Mouse (Mus musculus): Measurements from ENCODE around the gene Spaca3. TPM values are rescaled to one million over a fixed set of nuclear protein-coding genes. Genes with fewer than 3 reads are reported as not detected.

The Spaca3 gene
- total and polyA plus RNA-seq, 3 experiments = not detected

DNA sequence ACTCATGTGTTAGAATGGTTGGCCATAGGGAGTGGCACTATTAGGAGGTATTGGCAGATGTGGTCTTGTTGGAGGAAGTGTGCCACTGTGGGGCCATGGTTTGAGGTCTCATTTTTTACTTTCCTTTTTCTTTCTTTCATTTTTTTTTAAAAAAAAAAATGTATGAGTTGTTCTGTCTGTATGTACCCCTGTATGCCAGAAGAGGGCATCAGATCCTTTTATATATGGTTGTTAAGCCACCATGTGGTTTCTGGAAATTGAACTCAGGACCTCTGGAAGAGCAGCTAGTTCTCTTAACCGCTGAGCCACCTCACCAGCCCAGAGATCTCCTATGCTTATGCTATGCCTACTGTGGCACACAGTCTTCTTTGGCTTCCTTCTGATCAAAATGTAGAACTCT, 19.4 kb upstream of the Spaca3 start:
- in situ Hi-C loops (cut with MboI; ENCODE audit: low pct_ligation_motif_present, low pct_unique_long_range_greater_than_20kb, low sequenced_read_pairs) = no loop called here
- H3K36me3 ChIP-seq (replicated peaks in 1 of 2; ENCODE audit: control insufficient read depth in 1 of 2, insufficient read depth in 1 of 2, low read length in 1 of 2) = no peaks in the 10 kb centered on the region
- H3K9ac ChIP-seq (ENCODE audit: insufficient read depth, low read depth) = no peak overlapping the region
- H3K4me1 ChIP-seq (ENCODE audit: control insufficient read depth in 1 of 2, insufficient read depth in 2 of 2) = no peaks in the 10 kb centered on the region
- H3K79me2 ChIP-seq (replicated peaks; ENCODE audit: control insufficient read depth, extremely low read depth, insufficient read depth, poor library complexity, severe bottlenecking) = no peaks in the 10 kb centered on the region
- H3K27ac ChIP-seq (ENCODE audit: insufficient read depth, low read depth) = no peak overlapping the region
- dilution Hi-C loops (cut with MboI; ENCODE audit: extremely low pct_ligation_motif_present, extremely low pct_unique_long_range_greater_than_20kb, low sequenced_read_pairs) = no loop called here
- TF ChIP-seq ZNF384 (IDR thresholded peaks at IDR 0.05; ENCODE audit: low read depth, low read length) (peak; percentile 85), ZC3H11A (IDR thresholded peaks at IDR 0.05; ENCODE audit: low read depth, low read length) (no peak), MYC (IDR thresholded peaks at IDR 0.05; ENCODE audit: low read depth, low read length) (0 out of 2 replicates have a peak, but pooled peaks have one; percentile 62), CTCF (conservative IDR thresholded peaks at IDR 0.05 in 1 of 2, IDR thresholded peaks at IDR 0.05 in 1 of 2; ENCODE audit: low read depth in 2 of 2, low read length in 2 of 2) (peak in 1 of 2 experiments; percentile 54; a peak in 2 of 4 replicates), SMC3 (IDR thresholded peaks at IDR 0.05; ENCODE audit: low read depth, low read length) (0 out of 2 replicates have a peak, but pooled peaks have one; percentile 9), TBP (conservative IDR thresholded peaks at IDR 0.05; ENCODE audit: low read depth, low read length) (no peak), NRF1 (IDR thresholded peaks at IDR 0.05; ENCODE audit: low read depth, low read length) (no peak), GABPA (IDR thresholded peaks at IDR 0.05; ENCODE audit: insufficient replicate concordance, low read depth, low read length) (no peak), RAD21 (IDR thresholded peaks at IDR 0.05; ENCODE audit: low read depth, low read length) (peak; percentile 38)
- no peak overlapping the region for H3K4me3 ChIP-seq (replicated peaks in 1 of 3; ENCODE audit: low read depth in 2 of 3, low read length in 2 of 3, poor library complexity in 1 of 3)
- peak; percentile 7 for DNase-seq (ENCODE audit: extremely low read depth)
- no peak overlapping the region for H3K4me2 ChIP-seq (ENCODE audit: insufficient read depth, low read depth, poor library complexity, severe bottlenecking)
- peaks cover 47% of the 10 kb centered on the region for H3K27me3 ChIP-seq (replicated peaks)
- H3K9me3 ChIP-seq (replicated peaks; ENCODE audit: low read length) = no peaks in the 10 kb centered on the region

- H3K9ac ChIP-seq (ENCODE audit: insufficient read depth, low read depth) = no peak overlapping the region
- dilution Hi-C loops (cut with MboI; ENCODE audit: extremely low pct_ligation_motif_present, extremely low pct_unique_long_range_greater_than_20kb, low sequenced_read_pairs) (no loop called here), in situ Hi-C loops (cut with MboI; ENCODE audit: low pct_ligation_motif_present, low pct_unique_long_range_greater_than_20kb, low sequenced_read_pairs) (no loop called here)
- H3K9me3 ChIP-seq (replicated peaks; ENCODE audit: low read length) = no peaks in the 10 kb centered on the region
- no peaks in the 10 kb centered on the region for H3K79me2 ChIP-seq (replicated peaks; ENCODE audit: control insufficient read depth, extremely low read depth, insufficient read depth, poor library complexity, severe bottlenecking)
- H3K36me3 ChIP-seq (replicated peaks in 1 of 2; ENCODE audit: control insufficient read depth in 1 of 2, insufficient read depth in 1 of 2, low read length in 1 of 2) = no peaks in the 10 kb centered on the region
- no peak overlapping the region for H3K27ac ChIP-seq (ENCODE audit: insufficient read depth, low read depth)
- H3K4me2 ChIP-seq (ENCODE audit: insufficient read depth, low read depth, poor library complexity, severe bottlenecking) = no peak overlapping the region
- H3K4me3 ChIP-seq (replicated peaks in 1 of 3; ENCODE audit: low read depth in 2 of 3, low read length in 2 of 3, poor library complexity in 1 of 3) = no peak overlapping the region
- peaks cover 76% of the 10 kb centered on the region for H3K27me3 ChIP-seq (replicated peaks)
- H3K4me1 ChIP-seq (ENCODE audit: control insufficient read depth in 1 of 2, insufficient read depth in 2 of 2) = no peaks in the 10 kb centered on the region
- DNase-seq (ENCODE audit: extremely low read depth) = no peak
- no peak for TF ChIP-seq NRF1 (IDR thresholded peaks at IDR 0.05; ENCODE audit: low read depth, low read length)
- TF ChIP-seq ZNF384 (IDR thresholded peaks at IDR 0.05; ENCODE audit: low read depth, low read length) = no peak
- TF ChIP-seq JUND (conservative IDR thresholded peaks at IDR 0.05; ENCODE audit: low read depth, low read length) = no peak
- no peak for TF ChIP-seq CHD2 (IDR thresholded peaks at IDR 0.05; ENCODE audit: low read length)
- TF ChIP-seq GABPA (IDR thresholded peaks at IDR 0.05; ENCODE audit: insufficient replicate concordance, low read depth, low read length) = no peak
- TF ChIP-seq SIN3A (IDR thresholded peaks at IDR 0.05; ENCODE audit: low read length) = no peak
- TF ChIP-seq ZKSCAN1 (IDR thresholded peaks at IDR 0.05; ENCODE audit: borderline replicate concordance, low read depth, low read length) = no peak
- TF ChIP-seq SMC3 (IDR thresholded peaks at IDR 0.05; ENCODE audit: low read depth, low read length) = no peak
- TF ChIP-seq UBTF (IDR thresholded peaks at IDR 0.05; ENCODE audit: low read depth, low read length) = no peak
- TF ChIP-seq ETS1 (conservative IDR thresholded peaks at IDR 0.05; ENCODE audit: low read depth, low read length) = no peak
- no peak for TF ChIP-seq MAX (IDR thresholded peaks at IDR 0.05; ENCODE audit: low read length)
- no peak for TF ChIP-seq PAX5 (IDR thresholded peaks at IDR 0.05; ENCODE audit: low read length)
- TF ChIP-seq TBP (conservative IDR thresholded peaks at IDR 0.05; ENCODE audit: low read depth, low read length) = no peak
- TF ChIP-seq MAFK (IDR thresholded peaks at IDR 0.05; ENCODE audit: insufficient replicate concordance, low read length) = no peak
- TF ChIP-seq USF2 (conservative IDR thresholded peaks at IDR 0.05; ENCODE audit: low read depth, low read length) = no peak
These were observed 14.7 kb upstream of the Spaca3 start for GRCm38 (mm10) chr11:80843435-80843834.

Data from CH12.LX (cell line).